Comparison of ENCODE assay signal across 29 mouse cellular contexts in the genomic region with DNA sequence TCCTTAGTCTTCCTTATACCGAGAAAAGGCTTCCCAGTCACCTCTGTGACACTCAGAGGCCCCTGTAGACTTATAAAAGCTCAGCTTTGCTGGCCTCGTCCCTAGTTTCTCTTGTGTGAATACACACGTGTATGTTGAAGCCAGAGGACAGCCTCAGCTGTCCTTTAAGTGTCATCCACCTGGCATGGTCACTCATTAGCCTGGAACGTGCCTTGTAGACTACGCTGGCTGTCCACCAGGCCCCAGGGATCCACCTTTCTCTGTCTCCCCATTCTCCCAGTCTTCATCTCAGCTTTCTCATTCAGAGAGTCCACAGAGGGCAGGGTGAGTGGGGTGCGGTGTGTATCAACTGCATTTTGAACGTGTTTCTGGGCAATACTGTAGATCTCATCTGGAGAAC.
DNase-seq lines count a peak whose midpoint lies in the region; ATAC-seq and TF ChIP-seq lines count a peak whose summit lies in the region.
"Had no signal": no experiment of that assay in that cellular context is flagged by ENCODE, and none has a peak within 500 bp of the region (broad histone marks: within the 10 kb centered on the region; RNA-seq: fewer than 3 reads in every experiment).

No protein-coding gene starts in this region.

- no peaks in the 10 kb centered on the region; the same call in 1 of the 2 replicates for H3K27me3 ChIP-seq in intestine, postnatal 0 days (replicated peaks; ENCODE audit: control insufficient read depth, insufficient read depth, low read length)
- no peaks in the 10 kb centered on the region for H3K27me3 ChIP-seq in intestine, embryonic 16.5 days (replicated peaks; ENCODE audit: control insufficient read depth, insufficient read depth, low read length)
- H3K27me3 ChIP-seq in myocyte (ENCODE audit: control insufficient read depth, insufficient read depth, insufficient read length): no peaks in the 10 kb centered on the region
- H3K27me3 ChIP-seq: hindbrain, embryonic 13.5 days; liver, embryonic 12.5 days; megakaryocyte, embryonic 14.5 days; neural tube, embryonic 15.5 days; stomach, embryonic 15.5 days had no signal

- no peaks in the 10 kb centered on the region; the same call in 1 of the 2 replicates for H3K4me1 ChIP-seq in intestine, postnatal 0 days (replicated peaks; ENCODE audit: control insufficient read depth, insufficient read depth, low read length)
- H3K4me1 ChIP-seq in intestine, embryonic 16.5 days (ENCODE audit: control insufficient read depth, insufficient read depth, low read length): no peaks in the 10 kb centered on the region
- H3K4me1 ChIP-seq: hindbrain, embryonic 13.5 days; liver, embryonic 12.5 days; megakaryocyte, embryonic 14.5 days; stomach, embryonic 15.5 days had no signal

- H3K27ac ChIP-seq in intestine, postnatal 0 days (ENCODE audit: low read depth, low read length): peak overlapping the region; percentile 3; the same call in 1 of the 2 replicates
- no peak overlapping the region for H3K27ac ChIP-seq in intestine, embryonic 16.5 days (ENCODE audit: low read length)
- H3K27ac ChIP-seq: hindbrain, embryonic 13.5 days; left cerebral cortex, adult 2 months; limb, embryonic 13.5 days; liver, embryonic 12.5 days; neural tube, embryonic 15.5 days; stomach, embryonic 15.5 days had no signal

- no peaks in the 10 kb centered on the region for H3K79me2 ChIP-seq in myocyte (ENCODE audit: control insufficient read depth, insufficient read depth)

- ATAC-seq in intestine, postnatal 0 days: no peak
- ATAC-seq in intestine, embryonic 16.5 days: no peak
- ATAC-seq: forebrain, embryonic 14.5 days; liver, embryonic 12.5 days; lung, postnatal 0 days had no signal

- 64% methylated on average over 7 of the region's 7 CpGs for WGBS in intestine, postnatal 0 days
- 87% methylated on average over 7 of the region's 7 CpGs for WGBS in intestine, embryonic 16.5 days

- no peaks in the 10 kb centered on the region for H3K9me3 ChIP-seq in intestine, postnatal 0 days (ENCODE audit: control insufficient read depth)
- H3K9me3 ChIP-seq in intestine, embryonic 16.5 days (ENCODE audit: control insufficient read depth, low read length): no peaks in the 10 kb centered on the region
- H3K9me3 ChIP-seq: hindbrain, embryonic 13.5 days; limb, embryonic 13.5 days; liver, embryonic 12.5 days; neural tube, embryonic 15.5 days; stomach, embryonic 15.5 days had no signal

- H3K36me3 ChIP-seq in intestine, postnatal 0 days (ENCODE audit: control insufficient read depth, insufficient read depth): no peaks in the 10 kb centered on the region
- no peaks in the 10 kb centered on the region for H3K36me3 ChIP-seq in intestine, embryonic 16.5 days (ENCODE audit: control insufficient read depth, insufficient read depth, low read length)
- H3K36me3 ChIP-seq in myocyte (ENCODE audit: control insufficient read depth, insufficient read depth): no peaks in the 10 kb centered on the region
- H3K36me3 ChIP-seq: hindbrain, embryonic 13.5 days; limb, embryonic 13.5 days; liver, embryonic 12.5 days; neural tube, embryonic 15.5 days; stomach, embryonic 15.5 days had no signal

- no peak overlapping the region for H3K4me3 ChIP-seq in intestine, postnatal 0 days (ENCODE audit: low read depth, low read length)
- no peak overlapping the region for H3K4me3 ChIP-seq in intestine, embryonic 16.5 days (ENCODE audit: low read length)
- no peak overlapping the region for H3K4me3 ChIP-seq in myocyte
- H3K4me3 ChIP-seq: hindbrain, embryonic 13.5 days; left cerebral cortex, adult 2 months; limb, embryonic 13.5 days; liver, embryonic 12.5 days; megakaryocyte, embryonic 14.5 days; neural tube, embryonic 15.5 days; stomach, embryonic 15.5 days had no signal

- no peak overlapping the region for H3K4me2 ChIP-seq in intestine, postnatal 0 days (replicated peaks; ENCODE audit: low read depth)
- H3K4me2 ChIP-seq in intestine, embryonic 16.5 days (ENCODE audit: low read depth, low read length): no peak overlapping the region
- no peak overlapping the region for H3K4me2 ChIP-seq in myocyte (ENCODE audit: low read depth)
- H3K4me2 ChIP-seq: heart, embryonic 11.5 days; hindbrain, embryonic 13.5 days; limb, embryonic 13.5 days; liver, embryonic 12.5 days; neural tube, embryonic 15.5 days; stomach, embryonic 15.5 days had no signal

- peak; percentile 41 to 62 for DNase-seq in kidney, adult 8-10 months
- DNase-seq in kidney, postnatal 10 days: peak; percentile 19
- no peak for DNase-seq in cerebellum, postnatal 10 days
- DNase-seq in frontal cortex, postnatal 14 days (ENCODE audit: low spot score in 2 of 2): no peak
- DNase-seq: adrenal gland, adult 8-10 months; cerebellum, adult 2 months; cerebellum, postnatal 25 days; gastrocnemius, postnatal 25 days; heart, postnatal 4 days; layer of hippocampus, adult 9-11 months; lung, adult 18-20 months; lung, postnatal 4 days; midbrain, embryonic 14.5 days; retina, postnatal 1 day; right cerebral cortex, postnatal 25 days; thymus, postnatal 14 days had no signal

- no peak for TF ChIP-seq CTCF in intestine, postnatal 0 days (IDR thresholded peaks at IDR 0.05; ENCODE audit: low read depth)

- no peak for TF ChIP-seq POLR2A in myocyte (IDR thresholded peaks at IDR 0.05; ENCODE audit: insufficient read length, low read depth)

- H3ac ChIP-seq in myocyte (ENCODE audit: control insufficient read depth, insufficient read length): no peak overlapping the region

- H3K9ac ChIP-seq in intestine, postnatal 0 days (ENCODE audit: low read depth, low read length): no peak overlapping the region
- no peak overlapping the region for H3K9ac ChIP-seq in intestine, embryonic 16.5 days (ENCODE audit: low read depth, low read length)
- H3K9ac ChIP-seq: hindbrain, embryonic 13.5 days; limb, embryonic 13.5 days; liver, embryonic 12.5 days; neural tube, embryonic 15.5 days; stomach, embryonic 15.5 days had no signal

TF ChIP-seq in myocyte, 11 proteins besides CTCF, POLR2A, EP300 and RAD21:
- TF ChIP-seq SRF (IDR thresholded peaks at IDR 0.05; ENCODE audit: control insufficient read depth, insufficient read length, low read depth) (no peak), MAX (IDR thresholded peaks at IDR 0.05; ENCODE audit: low read depth) (no peak), MYOD1 (IDR thresholded peaks at IDR 0.05; ENCODE audit: control insufficient read depth in 1 of 3, insufficient read length in 2 of 3, low read depth in 2 of 3) (peak in 2 of 3 experiments; percentile 67 to 69)

Comparison
In these comparisons a context has a peak if more than half of its experiments do, and no peak if none do; other contexts are left out.
1. DNase-seq: peak in kidney, adult 8-10 months (2 of 2) and kidney, postnatal 10 days (single experiment); none in cerebellum, postnatal 10 days (0 of 2) and frontal cortex, postnatal 14 days (0 of 2).